8 mouse cellular contexts compared by ENCODE assay signal in the genomic region with DNA sequence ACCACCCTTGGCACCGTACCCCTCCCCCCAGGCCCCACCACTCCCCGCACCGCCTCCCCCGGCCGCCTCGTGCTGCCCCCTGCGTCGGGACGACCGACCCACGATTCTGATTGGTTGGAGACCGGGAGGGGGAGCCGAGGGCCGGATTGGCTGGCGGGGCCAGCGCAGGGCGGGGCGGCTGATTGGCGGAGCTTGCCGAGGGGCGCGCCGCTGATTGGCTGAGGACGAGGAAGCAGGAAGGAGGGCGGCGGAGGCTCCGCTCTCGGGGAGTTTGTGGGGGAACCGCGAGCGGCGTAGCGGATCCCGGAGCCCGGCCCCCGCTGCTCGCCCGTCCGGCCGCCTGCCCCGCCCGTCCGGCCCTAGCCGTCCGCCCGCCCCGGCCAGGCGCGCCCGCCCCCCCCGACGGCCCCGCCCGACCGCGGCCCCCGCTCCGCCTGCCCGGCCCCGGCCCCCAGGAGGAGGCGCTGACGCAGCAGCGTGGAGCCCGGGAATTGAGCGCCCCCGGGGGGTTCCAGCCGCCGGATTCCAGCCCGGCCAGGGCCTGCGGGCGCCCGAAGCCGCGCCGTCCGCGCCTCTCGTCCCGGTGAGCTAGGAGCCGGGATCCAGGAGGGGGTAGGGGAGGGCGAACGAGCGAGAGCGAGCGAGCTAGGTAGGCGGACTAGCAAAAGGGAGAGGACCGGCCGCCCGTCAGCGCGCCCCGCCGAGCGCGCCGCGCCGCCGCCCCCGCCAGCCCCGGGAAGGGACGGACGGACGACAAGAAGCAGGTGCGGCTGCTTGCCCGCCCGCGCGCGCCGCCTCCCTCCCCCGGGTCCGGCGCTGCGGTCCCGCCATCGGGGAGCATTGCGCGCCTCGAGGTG. TPM values are rescaled to one million over a fixed set of nuclear protein-coding genes. Genes with fewer than 3 reads are reported as not detected.
A peak's percentile ranks its signal among the peaks of the same experiment; 100 is the strongest.
DNase-seq lines count a peak whose midpoint lies in the region; ATAC-seq and TF ChIP-seq lines count a peak whose summit lies in the region.

No protein-coding gene starts in this region.

- peak overlapping the region; percentile 98 for H3K27ac ChIP-seq in CH12.LX (ENCODE audit: insufficient read depth, low read depth)
- H3K27ac ChIP-seq in forebrain, embryonic 11.5 days (ENCODE audit: low read depth, low read length), result 0 out of 2 replicates have a peak overlapping the region, but pooled peaks have one; percentile 57
- H3K27ac ChIP-seq in heart, embryonic 16.5 days (ENCODE audit: low read length), result peak overlapping the region; percentile 77
- peak overlapping the region; percentile 93 for H3K27ac ChIP-seq in liver, embryonic 16.5 days (ENCODE audit: low read length)
- H3K27ac ChIP-seq in neural tube, embryonic 13.5 days (replicated peaks), result peak overlapping the region; percentile 93
- peak overlapping the region; percentile 88 for H3K27ac ChIP-seq in testis, adult 2 months (ENCODE audit: control insufficient read depth, insufficient read depth, low read depth, low read length)

- peak in 1 of 2 experiments; percentile 23; a peak in 2 of 4 replicates for TF ChIP-seq CTCF in CH12.LX (conservative IDR thresholded peaks at IDR 0.05 in 1 of 2, IDR thresholded peaks at IDR 0.05 in 1 of 2; ENCODE audit: low read depth in 2 of 2, low read length in 2 of 2)
- no peak for TF ChIP-seq CTCF in testis, adult 2 months (IDR thresholded peaks at IDR 0.05; ENCODE audit: control insufficient read depth, insufficient read depth, insufficient replicate concordance, low read depth, low read length)

- peak overlapping the region; percentile 71 to 92 (median 87) for H3K4me3 ChIP-seq in CH12.LX (replicated peaks in 1 of 3; ENCODE audit: low read depth in 2 of 3, low read length in 2 of 3, poor library complexity in 1 of 3)
- peak overlapping the region; percentile 91 for H3K4me3 ChIP-seq in forebrain, embryonic 11.5 days (ENCODE audit: low read depth, low read length)
- H3K4me3 ChIP-seq in heart, embryonic 16.5 days (ENCODE audit: low read length), result peak overlapping the region; percentile 94
- peak overlapping the region; percentile 95 for H3K4me3 ChIP-seq in liver, embryonic 16.5 days (ENCODE audit: low read depth, low read length)
- peak overlapping the region; percentile 92 for H3K4me3 ChIP-seq in neural tube, embryonic 13.5 days
- H3K4me3 ChIP-seq in testis, adult 2 months (ENCODE audit: control insufficient read depth, low read depth, low read length), result peak overlapping the region; percentile 93

- H3K9ac ChIP-seq in CH12.LX (ENCODE audit: insufficient read depth, low read depth), result peak overlapping the region; percentile 87
- peak overlapping the region; percentile 81 for H3K9ac ChIP-seq in forebrain, embryonic 11.5 days (ENCODE audit: low read length)
- peak overlapping the region; percentile 93 for H3K9ac ChIP-seq in heart, embryonic 16.5 days (ENCODE audit: low read length)
- H3K9ac ChIP-seq in liver, embryonic 16.5 days (ENCODE audit: low read depth, low read length), result peak overlapping the region; percentile 96
- peak overlapping the region; percentile 95 for H3K9ac ChIP-seq in neural tube, embryonic 13.5 days

- peaks cover 42% of the 10 kb centered on the region for H3K79me2 ChIP-seq in CH12.LX (replicated peaks; ENCODE audit: control insufficient read depth, extremely low read depth, insufficient read depth, poor library complexity, severe bottlenecking)

- H3K9me3 ChIP-seq in CH12.LX (replicated peaks; ENCODE audit: low read length), result no peaks in the 10 kb centered on the region
- H3K9me3 ChIP-seq in forebrain, embryonic 11.5 days (ENCODE audit: control insufficient read depth, low read length), result no peaks in the 10 kb centered on the region
- H3K9me3 ChIP-seq in heart, embryonic 16.5 days (replicated peaks; ENCODE audit: control insufficient read depth, low read length), result no peaks in the 10 kb centered on the region
- H3K9me3 ChIP-seq in liver, embryonic 16.5 days (replicated peaks; ENCODE audit: control insufficient read depth, low read length), result no peaks in the 10 kb centered on the region
- H3K9me3 ChIP-seq in neural tube, embryonic 13.5 days, result no peaks in the 10 kb centered on the region

- ATAC-seq in forebrain, embryonic 11.5 days (replicated peaks; ENCODE audit: low FRiP score), result peak; percentile 93
- ATAC-seq in heart, embryonic 16.5 days (replicated peaks; ENCODE audit: extremely low read depth, insufficient read depth, low FRiP score), result peak; percentile 92
- peak; percentile 92 for ATAC-seq in liver, embryonic 16.5 days (ENCODE audit: low read depth)
- ATAC-seq in neural tube, embryonic 13.5 days (ENCODE audit: low read depth), result peak; percentile 91

- TF ChIP-seq POLR2A in CH12.LX (IDR thresholded peaks at IDR 0.05; ENCODE audit: low read depth, low read length), result peak; percentile 54
- peak; percentile 50; the same call in 1 of the 2 replicates for TF ChIP-seq POLR2A in testis, adult 2 months (IDR thresholded peaks at IDR 0.05; ENCODE audit: control insufficient read depth, low read depth, low read length)

- in situ Hi-C loops in CH12.LX (cut with MboI; ENCODE audit: low pct_ligation_motif_present, low pct_unique_long_range_greater_than_20kb, low sequenced_read_pairs), result no loop called here

- under 1% methylated on average over 89 of the region's 120 CpGs for WGBS in forebrain, embryonic 11.5 days
- under 1% methylated on average over 80 of the region's 120 CpGs for WGBS in heart, embryonic 16.5 days
- WGBS in liver, embryonic 16.5 days (ENCODE audit: insufficient replicate concordance), result 0% methylated on average over 65 of the region's 120 CpGs
- under 1% methylated on average over 96 of the region's 120 CpGs for WGBS in neural tube, embryonic 13.5 days

- peak; percentile 93 for DNase-seq in CH12.LX (ENCODE audit: extremely low read depth)
- DNase-seq in c-Kit-positive CD71-positive TER-119-negative erythroid progenitor cells, embryonic 14.5 days (ENCODE audit: low read depth), result peak; percentile 89
- peak; percentile 99 for DNase-seq in forebrain, embryonic 11.5 days (ENCODE audit: low spot score)
- peak; percentile 98 for DNase-seq in kidney, postnatal 36 days

- no peak; the same call in none of the 2 replicates for TF ChIP-seq RAD21 in CH12.LX (IDR thresholded peaks at IDR 0.05; ENCODE audit: low read depth, low read length)

- dilution Hi-C loops in CH12.LX (cut with MboI; ENCODE audit: extremely low pct_ligation_motif_present, extremely low pct_unique_long_range_greater_than_20kb, low sequenced_read_pairs), result no loop called here

- no peaks in the 10 kb centered on the region for H3K36me3 ChIP-seq in CH12.LX (replicated peaks in 1 of 2; ENCODE audit: control insufficient read depth in 1 of 2, insufficient read depth in 1 of 2, low read length in 1 of 2)
- H3K36me3 ChIP-seq in forebrain, embryonic 11.5 days (ENCODE audit: control insufficient read depth, insufficient read depth, low read length), result no peaks in the 10 kb centered on the region
- H3K36me3 ChIP-seq in heart, embryonic 16.5 days (ENCODE audit: control insufficient read depth, insufficient read depth), result no peaks in the 10 kb centered on the region
- H3K36me3 ChIP-seq in liver, embryonic 16.5 days (ENCODE audit: control insufficient read depth, insufficient read depth), result no peaks in the 10 kb centered on the region
- H3K36me3 ChIP-seq in neural tube, embryonic 13.5 days, result no peaks in the 10 kb centered on the region
- no peaks in the 10 kb centered on the region for H3K36me3 ChIP-seq in testis, adult 2 months (ENCODE audit: control insufficient read depth, insufficient read depth, low read length)

- no peak for TF ChIP-seq EP300 in CH12.LX (IDR thresholded peaks at IDR 0.05; ENCODE audit: low read length)

- H3K4me2 ChIP-seq in CH12.LX (ENCODE audit: insufficient read depth, low read depth, poor library complexity, severe bottlenecking), result peak overlapping the region; percentile 94
- peak overlapping the region; percentile 99 for H3K4me2 ChIP-seq in forebrain, embryonic 11.5 days (ENCODE audit: low read depth, low read length, severe bottlenecking)
- peak overlapping the region; percentile 100 for H3K4me2 ChIP-seq in heart, embryonic 16.5 days (ENCODE audit: low read depth, low read length)
- peak overlapping the region; percentile 99 for H3K4me2 ChIP-seq in liver, embryonic 16.5 days (ENCODE audit: low read depth, low read length)
- H3K4me2 ChIP-seq in neural tube, embryonic 13.5 days, result peak overlapping the region; percentile 97

- peaks cover 8 to 54% of the 10 kb centered on the region in 2 experiments for H3K4me1 ChIP-seq in CH12.LX (ENCODE audit: control insufficient read depth in 1 of 2, insufficient read depth in 2 of 2)
- peaks cover 32% of the 10 kb centered on the region for H3K4me1 ChIP-seq in forebrain, embryonic 11.5 days (replicated peaks; ENCODE audit: control insufficient read depth, insufficient read depth, low read length)
- H3K4me1 ChIP-seq in heart, embryonic 16.5 days (ENCODE audit: control insufficient read depth, insufficient read depth, low read length), result peaks cover 30% of the 10 kb centered on the region
- peaks cover 55% of the 10 kb centered on the region for H3K4me1 ChIP-seq in liver, embryonic 16.5 days (ENCODE audit: control insufficient read depth, low read depth, low read length)
- H3K4me1 ChIP-seq in neural tube, embryonic 13.5 days (replicated peaks), result peaks cover 75% of the 10 kb centered on the region
- H3K4me1 ChIP-seq in testis, adult 2 months (ENCODE audit: control insufficient read depth, insufficient read depth, low read length), result peaks cover 35% of the 10 kb centered on the region

- H3K27me3 ChIP-seq in CH12.LX (replicated peaks), result peaks cover 19% of the 10 kb centered on the region
- H3K27me3 ChIP-seq in forebrain, embryonic 11.5 days (ENCODE audit: control insufficient read depth, insufficient read depth, low read length), result peaks cover 38% of the 10 kb centered on the region
- peaks cover 37% of the 10 kb centered on the region for H3K27me3 ChIP-seq in heart, embryonic 16.5 days (ENCODE audit: control insufficient read depth, insufficient read depth, low read length)
- peaks cover 46% of the 10 kb centered on the region for H3K27me3 ChIP-seq in liver, embryonic 16.5 days (ENCODE audit: control insufficient read depth, insufficient read depth, low read depth, low read length)
- H3K27me3 ChIP-seq in neural tube, embryonic 13.5 days, result peaks cover 42% of the 10 kb centered on the region
- H3K27me3 ChIP-seq in testis, adult 2 months (ENCODE audit: control insufficient read depth, insufficient read depth, low read length), result no peaks in the 10 kb centered on the region

RNA-seq across cellular contexts. Expression of gene Bahd1, which starts 1.2 kb away (rescaled TPM):
- 28.7 and 32.1 TPM in 2 replicates for total RNA-seq in CH12.LX (2012; rRNA removed)
- total RNA-seq in CH12.LX (2014; rRNA removed), result 14.1 and 15.3 TPM in 2 replicates
- 37.5 and 37.8 TPM in 2 replicates for polyA plus RNA-seq in CH12.LX (2012; ENCODE audit: insufficient read length, low read depth)
- polyA plus RNA-seq in forebrain, embryonic 11.5 days (2014; fragmentation: Nextera tagmentation; extraction: Ambion mirVana), result 1.3 TPM in 2 replicates
- 3.7 and 4.1 TPM in 2 replicates for polyA plus RNA-seq in heart, embryonic 16.5 days (2015; fragmentation: Nextera tagmentation; extraction: Ambion mirVana)
- 2.9 and 3.0 TPM in 2 replicates for polyA plus RNA-seq in liver, embryonic 16.5 days (2015; fragmentation: Nextera tagmentation; extraction: Ambion mirVana)
- polyA plus RNA-seq in neural tube, embryonic 13.5 days (2015; fragmentation: Nextera tagmentation; extraction: Ambion mirVana), result 5.4 TPM in 2 replicates
- 10.0 and 12.8 TPM in 2 replicates for polyA plus RNA-seq in testis, adult 2 months (2012; rRNA removed)

RNA-seq across cellular contexts. Expression of gene Chst14, which starts 24.9 kb away (rescaled TPM):
- total RNA-seq in CH12.LX (2012; rRNA removed), result 4.4 and 5.1 TPM in 2 replicates
- total RNA-seq in CH12.LX (2014; rRNA removed), result 3.1 and 4.7 TPM in 2 replicates
- polyA plus RNA-seq in CH12.LX (2012; ENCODE audit: insufficient read length, low read depth), result 6.7 and 8.4 TPM in 2 replicates
- polyA plus RNA-seq in forebrain, embryonic 11.5 days (2014; fragmentation: Nextera tagmentation; extraction: Ambion mirVana), result 15.7 and 20.4 TPM in 2 replicates
- polyA plus RNA-seq in heart, embryonic 16.5 days (2015; fragmentation: Nextera tagmentation; extraction: Ambion mirVana), result 17.1 and 18.0 TPM in 2 replicates
- 4.0 and 4.9 TPM in 2 replicates for polyA plus RNA-seq in liver, embryonic 16.5 days (2015; fragmentation: Nextera tagmentation; extraction: Ambion mirVana)
- polyA plus RNA-seq in neural tube, embryonic 13.5 days (2015; fragmentation: Nextera tagmentation; extraction: Ambion mirVana), result 10.4 TPM in 2 replicates
- 1.0 and 1.3 TPM in 2 replicates for polyA plus RNA-seq in testis, adult 2 months (2012; rRNA removed)

RNA-seq across cellular contexts. Expression of gene Ivd, which starts 39.6 kb away (rescaled TPM):
- total RNA-seq in CH12.LX (2012; rRNA removed) (28.4 and 29.3 TPM in 2 replicates), CH12.LX (2014; rRNA removed) (25.5 and 30.0 TPM in 2 replicates)
- polyA plus RNA-seq in CH12.LX (2012; ENCODE audit: insufficient read length, low read depth), result 27.6 and 34.5 TPM in 2 replicates
- 48.8 and 58.0 TPM in 2 replicates for polyA plus RNA-seq in forebrain, embryonic 11.5 days (2014; fragmentation: Nextera tagmentation; extraction: Ambion mirVana)
- 97.4 and 107 TPM in 2 replicates for polyA plus RNA-seq in heart, embryonic 16.5 days (2015; fragmentation: Nextera tagmentation; extraction: Ambion mirVana)
- 45.3 and 50.3 TPM in 2 replicates for polyA plus RNA-seq in liver, embryonic 16.5 days (2015; fragmentation: Nextera tagmentation; extraction: Ambion mirVana)
- 47.7 and 48.5 TPM in 2 replicates for polyA plus RNA-seq in neural tube, embryonic 13.5 days (2015; fragmentation: Nextera tagmentation; extraction: Ambion mirVana)
- 22.2 and 41.3 TPM in 2 replicates for polyA plus RNA-seq in testis, adult 2 months (2012; rRNA removed)

Comparison
In these comparisons a context has a peak if more than half of its experiments do, and no peak if none do; other contexts are left out.
1. Peak in every context shown above with its lines: DNase-seq, ATAC-seq, H3K4me3 ChIP-seq and H3K27ac ChIP-seq.